Mouse (Mus musculus) liver, postnatal 0 days (tissue): Measurements from ENCODE around the gene Rapsn.

Source experiments
- CTCF ChIP-seq: sonication (generic); IDR thresholded peaks from 2 replicates; pipeline ENCODE4 v1.5.1; 2016; ENCODE audit warnings: antibody characterized with exemption, low read depth
- EP300 ChIP-seq: IDR thresholded peaks from 2 replicates; pipeline ENCODE4 v1.6.1; 2016; ENCODE audit warnings: antibody characterized with exemption, low read depth, mild to moderate bottlenecking

GRCm38 (mm10) chr2:91080784-91081513 lies 45.5 kb downstream of the Rapsn start:
- TF ChIP-seq CTCF (no peak), EP300 (no peak)
